Mouse (Mus musculus): ENCODE measurements at regions not wholly inside any gene's neighbourhood (a gene's known extent, or its start where the extent isn't known, plus 50 kb on each side); places are given as distances from the start of the nearest gene placed in this dataset.

- DNase-seq (no peak), ATAC-seq (no peak)
- no peaks in the 10 kb centered on the region for H3K4me1 ChIP-seq (ENCODE audit: insufficient read depth)
- no peak overlapping the region for H3K4me3 ChIP-seq (ENCODE audit: low read depth, low read length)
- H3K27ac ChIP-seq (ENCODE audit: low read depth, low read length) = no peak overlapping the region
- no peak for TF ChIP-seq CTCF (IDR thresholded peaks at IDR 0.05; ENCODE audit: low read depth)
- no peak overlapping the region for H3K4me2 ChIP-seq (ENCODE audit: low read depth)
- H3K36me3 ChIP-seq (ENCODE audit: insufficient read depth) = no peaks in the 10 kb centered on the region
- H3K9me3 ChIP-seq (ENCODE audit: low read length) = no peaks in the 10 kb centered on the region
- WGBS = 67% methylated on average over 2 of the region's 2 CpGs
- no peak overlapping the region for H3K9ac ChIP-seq
- H3K27me3 ChIP-seq (ENCODE audit: insufficient read depth, low read length) = no peaks in the 10 kb centered on the region
These were observed 173.0 kb upstream of the Spats2l start for GRCm38 (mm10) chr1:57600951-57601350.

GRCm38 (mm10) chr1:57605525-57605924, 168.4 kb upstream of the Spats2l start:
- H3K4me1 ChIP-seq (ENCODE audit: insufficient read depth) = 0 out of 2 replicates have a peak, but pooled peaks cover 8% of the 10 kb centered on the region
- no peak overlapping the region for H3K9ac ChIP-seq
- ATAC-seq (no peak), DNase-seq (no peak)
- no peak overlapping the region for H3K27ac ChIP-seq (ENCODE audit: low read depth, low read length)
- H3K36me3 ChIP-seq (ENCODE audit: insufficient read depth) = no peaks in the 10 kb centered on the region
- H3K27me3 ChIP-seq (ENCODE audit: insufficient read depth, low read length) = peaks cover 4% of the 10 kb centered on the region; the same call in 1 of the 2 replicates
- H3K9me3 ChIP-seq (ENCODE audit: low read length) = no peaks in the 10 kb centered on the region
- 55% methylated on average over 1 of the region's 1 CpGs for WGBS
- no peak overlapping the region for H3K4me2 ChIP-seq (ENCODE audit: low read depth)
- H3K4me3 ChIP-seq (ENCODE audit: low read depth, low read length) = no peak overlapping the region
- no peak for TF ChIP-seq CTCF (IDR thresholded peaks at IDR 0.05; ENCODE audit: low read depth)

- Histone ChIP-seq H3K27ac (ENCODE audit: low read depth, low read length) (no peak overlapping the region), H3K4me2 (ENCODE audit: low read depth) (no peak overlapping the region), H3K36me3 (ENCODE audit: insufficient read depth) (no peaks in the 10 kb centered on the region), H3K9ac (no peak overlapping the region), H3K4me3 (ENCODE audit: low read depth, low read length) (no peak overlapping the region), H3K4me1 (ENCODE audit: insufficient read depth) (0 out of 2 replicates have a peak, but pooled peaks cover 8% of the 10 kb centered on the region), H3K9me3 (ENCODE audit: low read length) (no peaks in the 10 kb centered on the region), H3K27me3 (ENCODE audit: insufficient read depth, low read length) (peaks cover 4% of the 10 kb centered on the region; the same call in 1 of the 2 replicates)
- DNase-seq = no peak
- 70% methylated on average over 4 of the region's 4 CpGs for WGBS
- TF ChIP-seq CTCF (IDR thresholded peaks at IDR 0.05; ENCODE audit: low read depth) = no peak
- no peak for ATAC-seq
These were observed 167.8 kb upstream of the Spats2l start for GRCm38 (mm10) chr1:57606060-57606683.

- H3K27me3 ChIP-seq (ENCODE audit: insufficient read depth, low read length) = peaks cover 4% of the 10 kb centered on the region; the same call in 1 of the 2 replicates
- WGBS = 48% methylated on average over 8 of the region's 8 CpGs
- ATAC-seq (no peak), DNase-seq (no peak)
- no peak overlapping the region for H3K27ac ChIP-seq (ENCODE audit: low read depth, low read length)
- TF ChIP-seq CTCF (IDR thresholded peaks at IDR 0.05; ENCODE audit: low read depth) = no peak
- no peak overlapping the region for H3K4me3 ChIP-seq (ENCODE audit: low read depth, low read length)
- H3K36me3 ChIP-seq (ENCODE audit: insufficient read depth) = no peaks in the 10 kb centered on the region
- no peak overlapping the region for H3K4me2 ChIP-seq (ENCODE audit: low read depth)
- no peak overlapping the region for H3K9ac ChIP-seq
- H3K4me1 ChIP-seq (ENCODE audit: insufficient read depth) = 0 out of 2 replicates have a peak, but pooled peaks cover 8% of the 10 kb centered on the region
- no peaks in the 10 kb centered on the region for H3K9me3 ChIP-seq (ENCODE audit: low read length)
These were observed 166.9 kb upstream of the Spats2l start for GRCm38 (mm10) chr1:57607026-57607425.

- H3K4me1 ChIP-seq (ENCODE audit: insufficient read depth) = 0 out of 2 replicates have a peak, but pooled peaks cover 8% of the 10 kb centered on the region
- H3K4me2 ChIP-seq (ENCODE audit: low read depth) = no peak overlapping the region
- no peak overlapping the region for H3K4me3 ChIP-seq (ENCODE audit: low read depth, low read length)
- TF ChIP-seq CTCF (IDR thresholded peaks at IDR 0.05; ENCODE audit: low read depth) = no peak
- no peaks in the 10 kb centered on the region for H3K9me3 ChIP-seq (ENCODE audit: low read length)
- H3K36me3 ChIP-seq (ENCODE audit: insufficient read depth) = no peaks in the 10 kb centered on the region
- ATAC-seq = no peak
- no peak overlapping the region for H3K27ac ChIP-seq (ENCODE audit: low read depth, low read length)
- DNase-seq = no peak
- H3K27me3 ChIP-seq (ENCODE audit: insufficient read depth, low read length) = peaks cover 4% of the 10 kb centered on the region; the same call in 1 of the 2 replicates
- 14% methylated on average over 11 of the region's 12 CpGs for WGBS
- H3K9ac ChIP-seq = no peak overlapping the region
These were observed 166.1 kb upstream of the Spats2l start for GRCm38 (mm10) chr1:57607626-57608422.

- Histone ChIP-seq H3K9ac (no peak overlapping the region), H3K4me3 (ENCODE audit: low read depth, low read length) (no peak overlapping the region), H3K9me3 (ENCODE audit: low read length) (no peaks in the 10 kb centered on the region), H3K4me1 (ENCODE audit: insufficient read depth) (0 out of 2 replicates have a peak, but pooled peaks cover 8% of the 10 kb centered on the region), H3K4me2 (ENCODE audit: low read depth) (no peak overlapping the region), H3K36me3 (ENCODE audit: insufficient read depth) (no peaks in the 10 kb centered on the region), H3K27ac (ENCODE audit: low read depth, low read length) (no peak overlapping the region), H3K27me3 (ENCODE audit: insufficient read depth, low read length) (peaks cover 4% of the 10 kb centered on the region; the same call in 1 of the 2 replicates)
- no peak for DNase-seq
- WGBS = 8% methylated on average over 2 of the region's 2 CpGs
- no peak for TF ChIP-seq CTCF (IDR thresholded peaks at IDR 0.05; ENCODE audit: low read depth)
- 0 out of 2 replicates have a peak, but pooled peaks have one; percentile 25 for ATAC-seq
These were observed 165.6 kb upstream of the Spats2l start for GRCm38 (mm10) chr1:57608423-57608679.

- 0 out of 2 replicates have a peak, but pooled peaks cover 8% of the 10 kb centered on the region for H3K4me1 ChIP-seq (ENCODE audit: insufficient read depth)
- 7% methylated on average over 6 of the region's 6 CpGs for WGBS
- peaks cover 4% of the 10 kb centered on the region; the same call in 1 of the 2 replicates for H3K27me3 ChIP-seq (ENCODE audit: insufficient read depth, low read length)
- no peaks in the 10 kb centered on the region for H3K36me3 ChIP-seq (ENCODE audit: insufficient read depth)
- H3K4me3 ChIP-seq (ENCODE audit: low read depth, low read length) = no peak overlapping the region
- no peak overlapping the region; the same call in 1 of the 2 replicates for H3K4me2 ChIP-seq (ENCODE audit: low read depth)
- TF ChIP-seq CTCF (IDR thresholded peaks at IDR 0.05; ENCODE audit: low read depth) = no peak
- DNase-seq = peak; percentile 31
- peak; percentile 63; the same call in 1 of the 2 replicates for ATAC-seq
- no peak overlapping the region for H3K9ac ChIP-seq
- H3K9me3 ChIP-seq (ENCODE audit: low read length) = no peaks in the 10 kb centered on the region
- no peak overlapping the region for H3K27ac ChIP-seq (ENCODE audit: low read depth, low read length)
These were observed 164.7 kb upstream of the Spats2l start for GRCm38 (mm10) chr1:57609307-57609706.
